Mouse (Mus musculus) megakaryocyte, embryonic 14.5 days (primary cell): Measurements from ENCODE around the gene Tlx1. TPM values are rescaled to one million over a fixed set of nuclear protein-coding genes. Genes with fewer than 3 reads are reported as not detected.

Experiments used
- H3K27me3 ChIP-seq: replicated peaks from 2 replicates; pipeline ENCODE3; 2012; ENCODE audit warnings: inconsistent platforms
- H3K36me3 ChIP-seq: replicated peaks from 2 replicates; pipeline ENCODE3; 2012; ENCODE audit warnings: low read length, inconsistent platforms, mixed read lengths
- H3K4me1 ChIP-seq: 2 replicates; pipeline ENCODE4 v1.6.1; 2012; ENCODE audit warnings: inconsistent platforms
- H3K4me3 ChIP-seq: replicated peaks from 2 replicates; pipeline ENCODE3; 2012; ENCODE audit warnings: moderate library complexity, mild to moderate bottlenecking, inconsistent platforms
- H3K9me3 ChIP-seq: 2 replicates; pipeline ENCODE4 v1.6.1; 2012; ENCODE audit warnings: inconsistent platforms
- FLI1 ChIP-seq: IDR thresholded peaks from 2 replicates; pipeline ENCODE4 v1.6.1; 2012; ENCODE audit warnings: low read length, inconsistent platforms, mixed read lengths
- GATA1 ChIP-seq: IDR thresholded peaks from 3 replicates; pipeline ENCODE4 v1.6.1; 2012; ENCODE audit warnings: mixed read lengths, low read length, inconsistent platforms, borderline replicate concordance
- polyA plus RNA-seq: library from polyadenylated mRNA; stranded (reverse); fragments of >175 nt; gene quantifications from 2 replicates; pipeline ENCODE4 v1.2.3, GENCODE M21; 2012; ENCODE audit warnings: low replicate concordance; ENCODE audit not compliant: insufficient read depth

Gene Tlx1
- polyA plus RNA-seq, 1 experiment: not detected

GRCm38 (mm10) chr19:45177004-45177737 is 26.7 kb downstream of the Tlx1 start:
- Histone ChIP-seq H3K27me3 (peaks cover 35% of the 10 kb centered on the region), H3K9me3 (peaks cover 39% of the 10 kb centered on the region), H3K4me3 (peak overlapping the region; percentile 88), H3K36me3 (no peaks in the 10 kb centered on the region), H3K4me1 (peaks cover 47% of the 10 kb centered on the region)
- TF ChIP-seq GATA1: no peak
- TF ChIP-seq FLI1: no peak

GRCm38 (mm10) chr19:45179451-45179850 is 29.0 kb downstream of the Tlx1 start:
- H3K4me1 ChIP-seq: peaks cover 42% of the 10 kb centered on the region
- peaks cover 16% of the 10 kb centered on the region for H3K27me3 ChIP-seq
- no peaks in the 10 kb centered on the region for H3K36me3 ChIP-seq
- no peak overlapping the region for H3K4me3 ChIP-seq
- H3K9me3 ChIP-seq: peaks cover 19% of the 10 kb centered on the region
- TF ChIP-seq FLI1 (no peak), GATA1 (no peak)

GRCm38 (mm10) chr19:45180447-45180846 is 30.0 kb downstream of the Tlx1 start:
- Histone ChIP-seq H3K9me3 (peaks cover 10% of the 10 kb centered on the region), H3K4me3 (no peak overlapping the region), H3K4me1 (peaks cover 35% of the 10 kb centered on the region), H3K27me3 (peaks cover 16% of the 10 kb centered on the region), H3K36me3 (no peaks in the 10 kb centered on the region)
- TF ChIP-seq GATA1: no peak
- TF ChIP-seq FLI1: no peak

- TF ChIP-seq GATA1 (no peak), FLI1 (no peak)
- Histone ChIP-seq H3K27me3 (peaks cover 11% of the 10 kb centered on the region), H3K36me3 (no peaks in the 10 kb centered on the region)
Measured at GRCm38 (mm10) chr19:45194651-45195050, 44.2 kb downstream of the Tlx1 start.

GRCm38 (mm10) chr19:45196967-45197366 is 46.5 kb downstream of the Tlx1 start:
- Histone ChIP-seq H3K27me3 (peaks cover 17% of the 10 kb centered on the region), H3K36me3 (no peaks in the 10 kb centered on the region), H3K4me3 (no peak overlapping the region), H3K9me3 (peaks cover 26% of the 10 kb centered on the region), H3K4me1 (no peaks in the 10 kb centered on the region)
- TF ChIP-seq GATA1 (no peak), FLI1 (no peak)

More at GRCm38 (mm10) chr19:45194651-45195050, 44.2 kb downstream of the Tlx1 start:
- Histone ChIP-seq H3K4me3 (no peak overlapping the region), H3K9me3 (peaks cover 32% of the 10 kb centered on the region), H3K4me1 (no peaks in the 10 kb centered on the region)

- no peak for TF ChIP-seq GATA1
- H3K27me3 ChIP-seq: peaks cover 53% of the 10 kb centered on the region
- H3K9me3 ChIP-seq: peaks cover 20% of the 10 kb centered on the region
- H3K36me3 ChIP-seq: no peaks in the 10 kb centered on the region
- peak overlapping the region; percentile 56 for H3K4me3 ChIP-seq
- H3K4me1 ChIP-seq: peaks cover 17% of the 10 kb centered on the region
Measured at GRCm38 (mm10) chr19:45205311-45206105, 55.0 kb downstream of the Tlx1 start.

Other genes starting within 250 kb of the Tlx1 start
- gene Slf2, start 219.5 kb upstream of the Tlx1 start, polyA plus RNA-seq: 5.7 and 9.2 TPM in 2 replicates
- gene Sema4g, start 161.6 kb upstream of the Tlx1 start, polyA plus RNA-seq: 0.53 TPM in 1 of 2 replicates, not detected in the other
- gene Twnk, start 145.0 kb upstream of the Tlx1 start, polyA plus RNA-seq: 2.0 and 7.3 TPM in 2 replicates
- 76.4 and 192 TPM in 2 replicates for gene Mrpl43, start 144.2 kb upstream of the Tlx1 start, polyA plus RNA-seq
- 59.9 and 91.6 TPM in 2 replicates for gene Lzts2, start 136.3 kb upstream of the Tlx1 start, polyA plus RNA-seq
- 0.02 TPM in 1 of 2 replicates, not detected in the other for gene Pdzd7, start 105.0 kb upstream of the Tlx1 start, polyA plus RNA-seq
- 4.4 TPM in 2 replicates for gene Sfxn3, start 103.2 kb upstream of the Tlx1 start, polyA plus RNA-seq
- 0.54 TPM in 1 of 2 replicates, not detected in the other for gene Kazald1, start 75.4 kb upstream of the Tlx1 start, polyA plus RNA-seq
- gene Lbx1, start 85.1 kb downstream of the Tlx1 start, polyA plus RNA-seq: 0.34 TPM in 1 of 2 replicates, not detected in the other
- 1.6 and 5.0 TPM in 2 replicates for gene Btrc, start 213.1 kb downstream of the Tlx1 start, polyA plus RNA-seq